8 mouse cellular contexts compared by ENCODE assay signal in genomic region chr14:122912812-122913498, GRCm38 (mm10). TPM values are rescaled to one million over a fixed set of nuclear protein-coding genes. Genes with fewer than 3 reads are reported as not detected.
DNase-seq lines count a peak whose midpoint lies in the region; ATAC-seq and TF ChIP-seq lines count a peak whose summit lies in the region.

No protein-coding gene starts in this region.

- no peak for TF ChIP-seq EP300 in ES-Bruce4 (IDR thresholded peaks at IDR 0.05; ENCODE audit: insufficient read depth, low read depth, low read length)
- no peak for TF ChIP-seq EP300 in liver, postnatal 0 days (IDR thresholded peaks at IDR 0.05; ENCODE audit: low read depth)

- H3K36me3 ChIP-seq in ES-Bruce4 (ENCODE audit: control insufficient read depth, insufficient read depth, low read length, poor library complexity, severe bottlenecking): no peaks in the 10 kb centered on the region
- no peaks in the 10 kb centered on the region for H3K36me3 ChIP-seq in forebrain, embryonic 12.5 days (replicated peaks)
- H3K36me3 ChIP-seq in heart, embryonic 16.5 days (ENCODE audit: control insufficient read depth, insufficient read depth): no peaks in the 10 kb centered on the region
- H3K36me3 ChIP-seq in liver, postnatal 0 days (replicated peaks; ENCODE audit: insufficient read depth, low read length): no peaks in the 10 kb centered on the region
- no peaks in the 10 kb centered on the region for H3K36me3 ChIP-seq in neural tube, embryonic 14.5 days (ENCODE audit: control insufficient read depth, insufficient read depth, low read length)
- H3K36me3 ChIP-seq in testis, adult 2 months (ENCODE audit: control insufficient read depth, insufficient read depth, low read length): no peaks in the 10 kb centered on the region

- no peak for TF ChIP-seq CTCF in ES-Bruce4 (IDR thresholded peaks at IDR 0.05; ENCODE audit: low read depth, low read length)
- TF ChIP-seq CTCF in liver, postnatal 0 days (IDR thresholded peaks at IDR 0.05; ENCODE audit: low read depth): no peak
- no peak for TF ChIP-seq CTCF in testis, adult 2 months (IDR thresholded peaks at IDR 0.05; ENCODE audit: control insufficient read depth, insufficient read depth, insufficient replicate concordance, low read depth, low read length)

- H3K9me3 ChIP-seq in ES-Bruce4 (replicated peaks; ENCODE audit: control insufficient read depth, insufficient read depth, low read length, poor library complexity, severe bottlenecking): no peaks in the 10 kb centered on the region
- 0 out of 2 replicates have a peak, but pooled peaks cover 6% of the 10 kb centered on the region for H3K9me3 ChIP-seq in forebrain, embryonic 12.5 days
- H3K9me3 ChIP-seq in heart, embryonic 16.5 days (replicated peaks; ENCODE audit: control insufficient read depth, low read length): peaks cover 6% of the 10 kb centered on the region; the same call in 1 of the 2 replicates
- H3K9me3 ChIP-seq in liver, postnatal 0 days (ENCODE audit: low read length): no peaks in the 10 kb centered on the region
- peaks cover 6% of the 10 kb centered on the region; the same call in 1 of the 2 replicates for H3K9me3 ChIP-seq in neural tube, embryonic 14.5 days (ENCODE audit: control insufficient read depth, low read length)

- H3K4me3 ChIP-seq in ES-Bruce4 (ENCODE audit: low read depth, low read length): peak overlapping the region; percentile 89
- H3K4me3 ChIP-seq in forebrain, embryonic 12.5 days (replicated peaks): peak overlapping the region; percentile 64
- peak overlapping the region; percentile 84 for H3K4me3 ChIP-seq in heart, embryonic 16.5 days (ENCODE audit: low read length)
- peak overlapping the region; percentile 78 for H3K4me3 ChIP-seq in liver, postnatal 0 days (ENCODE audit: low read depth, low read length)
- peak overlapping the region; percentile 56 for H3K4me3 ChIP-seq in neural tube, embryonic 14.5 days (ENCODE audit: low read depth, low read length)
- peak overlapping the region; percentile 89 for H3K4me3 ChIP-seq in testis, adult 2 months (ENCODE audit: control insufficient read depth, low read depth, low read length)

- H3K27me3 ChIP-seq in ES-Bruce4 (ENCODE audit: control insufficient read depth, insufficient read depth, low read length, poor library complexity, severe bottlenecking): no peaks in the 10 kb centered on the region; the same call in 1 of the 2 replicates
- H3K27me3 ChIP-seq in forebrain, embryonic 12.5 days: peaks cover 20% of the 10 kb centered on the region; the same call in 1 of the 2 replicates
- no peaks in the 10 kb centered on the region for H3K27me3 ChIP-seq in heart, embryonic 16.5 days (ENCODE audit: control insufficient read depth, insufficient read depth, low read length)
- H3K27me3 ChIP-seq in liver, postnatal 0 days (ENCODE audit: insufficient read depth, low read length): no peaks in the 10 kb centered on the region
- H3K27me3 ChIP-seq in neural tube, embryonic 14.5 days (ENCODE audit: control insufficient read depth, insufficient read depth, low read length): no peaks in the 10 kb centered on the region
- no peaks in the 10 kb centered on the region for H3K27me3 ChIP-seq in testis, adult 2 months (ENCODE audit: control insufficient read depth, insufficient read depth, low read length)

- TF ChIP-seq POLR2A in ES-Bruce4 (IDR thresholded peaks at IDR 0.05; ENCODE audit: insufficient read depth, low read length): peak; percentile 19
- TF ChIP-seq POLR2A in testis, adult 2 months (IDR thresholded peaks at IDR 0.05; ENCODE audit: control insufficient read depth, low read depth, low read length): no peak; the same call in 1 of the 2 replicates

- under 1% methylated on average over 58 of the region's 58 CpGs for WGBS in forebrain, embryonic 12.5 days
- WGBS in heart, embryonic 16.5 days: under 1% methylated on average over 50 of the region's 58 CpGs
- under 1% methylated on average over 58 of the region's 58 CpGs for WGBS in liver, postnatal 0 days (ENCODE audit: insufficient replicate concordance)
- under 1% methylated on average over 58 of the region's 58 CpGs for WGBS in neural tube, embryonic 14.5 days

- peak overlapping the region; percentile 89 for H3K4me2 ChIP-seq in forebrain, embryonic 12.5 days
- peak overlapping the region; percentile 77 for H3K4me2 ChIP-seq in heart, embryonic 16.5 days (ENCODE audit: low read depth, low read length)
- peak overlapping the region; percentile 89 for H3K4me2 ChIP-seq in liver, postnatal 0 days (ENCODE audit: low read depth, low read length)
- peak overlapping the region; percentile 96 for H3K4me2 ChIP-seq in neural tube, embryonic 14.5 days (ENCODE audit: low read depth, low read length)

- DNase-seq in c-Kit-positive CD71-positive TER-119-negative erythroid progenitor cells, embryonic 14.5 days (ENCODE audit: low read depth): peak; percentile 38
- peak; percentile 81 to 92 for DNase-seq in kidney, postnatal 25 days
- DNase-seq in liver, postnatal 0 days: peak; percentile 85

- no peak overlapping the region for H3K27ac ChIP-seq in ES-Bruce4 (ENCODE audit: insufficient read depth, low read length)
- H3K27ac ChIP-seq in forebrain, embryonic 12.5 days: no peak overlapping the region
- peak overlapping the region; percentile 19; the same call in 1 of the 2 replicates for H3K27ac ChIP-seq in heart, embryonic 16.5 days (ENCODE audit: low read length)
- H3K27ac ChIP-seq in liver, postnatal 0 days (ENCODE audit: low read depth): peak overlapping the region; percentile 87
- H3K27ac ChIP-seq in neural tube, embryonic 14.5 days (ENCODE audit: low read depth, low read length): no peak overlapping the region
- H3K27ac ChIP-seq in testis, adult 2 months (ENCODE audit: control insufficient read depth, insufficient read depth, low read depth, low read length): peak overlapping the region; percentile 75

- peak overlapping the region; percentile 78 for H3K9ac ChIP-seq in ES-Bruce4 (ENCODE audit: low read depth, poor library complexity, severe bottlenecking)
- peak overlapping the region; percentile 61 for H3K9ac ChIP-seq in forebrain, embryonic 12.5 days
- H3K9ac ChIP-seq in heart, embryonic 16.5 days (ENCODE audit: low read length): peak overlapping the region; percentile 83
- H3K9ac ChIP-seq in liver, postnatal 0 days (replicated peaks): peak overlapping the region; percentile 71
- peak overlapping the region; percentile 48 for H3K9ac ChIP-seq in neural tube, embryonic 14.5 days (replicated peaks; ENCODE audit: low read depth, low read length)

- no peaks in the 10 kb centered on the region for H3K4me1 ChIP-seq in ES-Bruce4 (ENCODE audit: control insufficient read depth, insufficient read depth, low read length)
- peaks cover 11% of the 10 kb centered on the region; the same call in 1 of the 2 replicates for H3K4me1 ChIP-seq in forebrain, embryonic 12.5 days
- peaks cover 5% of the 10 kb centered on the region; the same call in 1 of the 2 replicates for H3K4me1 ChIP-seq in heart, embryonic 16.5 days (ENCODE audit: control insufficient read depth, insufficient read depth, low read length)
- peaks cover 5% of the 10 kb centered on the region; the same call in 1 of the 2 replicates for H3K4me1 ChIP-seq in liver, postnatal 0 days (ENCODE audit: insufficient read depth)
- H3K4me1 ChIP-seq in neural tube, embryonic 14.5 days (ENCODE audit: control insufficient read depth, insufficient read depth, low read length): 0 out of 2 replicates have a peak, but pooled peaks cover 4% of the 10 kb centered on the region
- no peaks in the 10 kb centered on the region for H3K4me1 ChIP-seq in testis, adult 2 months (ENCODE audit: control insufficient read depth, insufficient read depth, low read length)

- peak; percentile 80 for ATAC-seq in forebrain, embryonic 12.5 days (ENCODE audit: low FRiP score)
- peak; percentile 85 for ATAC-seq in heart, embryonic 16.5 days (replicated peaks; ENCODE audit: extremely low read depth, insufficient read depth, low FRiP score)
- ATAC-seq in liver, postnatal 0 days: peak; percentile 87
- peak; percentile 84 for ATAC-seq in neural tube, embryonic 14.5 days (ENCODE audit: low read depth)

RNA-seq across cellular contexts. Expression of gene Ggact, which starts 0.6 kb away (rescaled TPM):
- polyA plus RNA-seq in ES-Bruce4 (2011; ENCODE audit: insufficient read depth, insufficient read length, low read depth, missing spikeins): 11.2 and 11.7 TPM in 2 replicates
- 4.6 and 6.3 TPM in 2 replicates for polyA plus RNA-seq in forebrain, embryonic 12.5 days (2016; fragmentation: Nextera tagmentation; extraction: Ambion mirVana)
- 14.7 and 16.1 TPM in 2 replicates for polyA plus RNA-seq in heart, embryonic 16.5 days (2015; fragmentation: Nextera tagmentation; extraction: Ambion mirVana)
- polyA plus RNA-seq in liver, postnatal 0 days (2015; fragmentation: Nextera tagmentation; extraction: Ambion mirVana): 74.0 and 78.4 TPM in 2 replicates
- polyA plus RNA-seq in neural tube, embryonic 14.5 days (2014; fragmentation: Nextera tagmentation; extraction: Ambion mirVana): 8.2 and 10.4 TPM in 2 replicates
- polyA plus RNA-seq in testis, adult 2 months (2012; rRNA removed): 58.5 and 63.9 TPM in 2 replicates

Comparison
In these comparisons a context has a peak if more than half of its experiments do, and no peak if none do; other contexts are left out.
1. H3K27ac ChIP-seq: peak in heart, embryonic 16.5 days (single experiment), liver, postnatal 0 days (single experiment) and testis, adult 2 months (single experiment); none in ES-Bruce4 (single experiment), forebrain, embryonic 12.5 days (single experiment) and neural tube, embryonic 14.5 days (single experiment).
2. Peak in every context shown above with its lines, with median percentiles within 50 percentile points of each other: H3K4me3 ChIP-seq, H3K9ac ChIP-seq, DNase-seq, ATAC-seq and H3K4me2 ChIP-seq.